Mouse (Mus musculus): ENCODE measurements around the gene Xaf1.

DNA sequence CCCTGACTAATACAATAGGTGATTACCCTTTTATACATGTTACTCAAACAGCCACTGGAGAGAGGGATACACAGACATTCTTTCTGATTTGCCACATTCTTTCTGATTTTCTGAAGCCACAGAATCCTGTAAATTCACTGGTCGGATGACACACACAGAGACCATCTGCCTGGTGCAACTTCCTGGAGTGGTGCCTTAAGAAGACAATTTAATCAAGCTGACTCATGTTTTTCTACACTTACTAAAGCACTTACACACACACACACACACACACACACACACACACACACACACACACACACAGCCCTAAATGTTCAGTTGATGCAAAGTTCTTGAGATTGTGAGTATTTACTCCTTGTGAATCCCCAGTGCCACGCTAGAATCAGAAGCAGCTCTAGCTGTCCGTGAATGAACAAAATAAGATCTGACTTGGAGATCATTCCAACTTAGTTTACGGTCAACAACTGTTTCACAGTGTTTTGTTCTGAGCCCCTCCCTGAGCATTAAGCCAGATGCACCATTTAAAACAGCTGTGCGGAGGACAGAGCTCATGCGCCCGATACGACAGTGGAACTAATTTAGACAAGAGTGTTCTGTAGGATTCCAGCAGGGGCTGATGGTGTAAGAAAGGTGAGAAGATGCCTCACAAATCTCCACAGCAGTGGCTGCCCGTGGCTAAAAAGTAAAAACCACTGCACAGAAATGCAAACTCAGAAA, 31.7 kb downstream of the Xaf1 start:
- TF ChIP-seq POLR2A (IDR thresholded peaks at IDR 0.05; ENCODE audit: low read depth, low read length): no peak
- TF ChIP-seq CTCF (IDR thresholded peaks at IDR 0.05; ENCODE audit: extremely low read depth, insufficient read length, insufficient replicate concordance, low read depth, low read length): no peak
